Mouse (Mus musculus) olfactory bulb, adult 2 months (tissue): ENCODE results near the gene Ei24.
A peak's percentile ranks its signal among the peaks of the same experiment; 100 is the strongest.

Source experiments
- CTCF ChIP-seq: fragments of 200-500 bp; IDR thresholded peaks from 2 replicates; pipeline ENCODE4 v1.5.1; 2012; ENCODE audit warnings: low read depth, mild to moderate bottlenecking, low read length, moderate library complexity; ENCODE audit not compliant: insufficient read depth
- POLR2A ChIP-seq: fragments of 200-500 bp; IDR thresholded peaks from 2 replicates; pipeline ENCODE4 v1.6.1; 2012; ENCODE audit warnings: mild to moderate bottlenecking, low read depth, low read length, moderate library complexity; ENCODE audit not compliant: insufficient read depth

DNA sequence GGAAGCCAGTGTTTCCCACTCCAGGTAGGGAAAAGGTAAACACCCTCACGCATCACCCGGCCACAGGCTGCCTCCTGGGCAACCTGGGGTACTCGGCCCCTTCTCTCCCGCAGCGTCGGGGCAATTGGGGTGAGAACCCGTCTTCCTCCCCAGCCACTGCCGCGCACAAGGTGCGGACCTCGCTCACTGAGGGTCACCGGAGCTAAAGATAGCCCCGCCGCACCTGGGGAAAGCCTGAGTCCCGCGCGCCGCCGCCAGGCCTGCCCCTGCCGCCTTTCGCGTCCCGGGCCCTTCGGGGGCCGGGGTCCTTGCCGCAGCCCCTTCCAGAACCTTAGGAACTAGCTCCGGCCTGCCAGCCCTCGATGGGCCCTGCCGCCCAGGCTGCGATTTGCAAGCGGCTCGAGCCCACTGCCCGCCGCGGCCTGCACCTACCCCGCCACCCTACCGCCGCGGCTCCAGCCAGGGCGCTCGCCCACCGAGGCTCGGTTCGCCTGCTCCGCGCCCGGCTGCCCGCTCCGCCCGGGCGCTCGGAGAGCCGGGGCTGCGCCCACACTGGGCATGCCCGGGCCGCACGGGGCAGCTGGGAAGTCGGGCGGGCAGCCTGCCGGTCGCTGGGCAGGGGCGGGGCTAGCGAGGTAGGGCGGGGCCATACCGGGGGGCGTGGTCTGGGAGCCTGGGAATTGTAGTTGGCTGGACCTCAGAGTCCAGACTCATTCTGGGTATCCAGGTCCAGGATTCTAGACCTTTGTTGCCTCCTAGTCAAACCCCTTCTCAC, at the start of gene Ei24:
- TF ChIP-seq CTCF (no peak), POLR2A (peak; percentile 89)
